Mouse (Mus musculus) frontal cortex, postnatal 25 days (tissue): ENCODE results near the gene Tln2.

Experiments
- DNase-seq, 2 experiments: peaks; one replicate each; pipeline ENCODE4 v3.0.0; 2022; ENCODE audit warnings: low spot score in 2 of 2

The Tln2 gene

DNA sequence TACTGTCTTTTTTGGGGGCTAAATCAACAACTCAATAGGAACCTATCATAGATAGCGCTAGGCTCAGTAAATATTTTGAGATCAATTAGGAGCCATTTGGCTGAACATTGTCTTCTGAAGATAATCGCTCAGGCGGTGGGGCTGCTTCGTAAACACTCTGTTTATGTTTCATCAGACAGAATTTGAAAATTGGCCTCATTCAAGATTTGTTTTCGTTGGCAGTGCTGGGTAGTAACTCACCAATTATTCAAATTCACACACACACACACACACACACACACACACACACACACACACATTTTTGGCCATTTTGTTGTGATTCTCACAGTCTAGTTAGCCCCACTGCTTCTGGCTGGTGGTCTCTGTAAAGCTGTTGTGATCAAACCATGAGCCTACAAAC is 12.9 kb downstream of the Tln2 start:
- no peak for DNase-seq

DNA sequence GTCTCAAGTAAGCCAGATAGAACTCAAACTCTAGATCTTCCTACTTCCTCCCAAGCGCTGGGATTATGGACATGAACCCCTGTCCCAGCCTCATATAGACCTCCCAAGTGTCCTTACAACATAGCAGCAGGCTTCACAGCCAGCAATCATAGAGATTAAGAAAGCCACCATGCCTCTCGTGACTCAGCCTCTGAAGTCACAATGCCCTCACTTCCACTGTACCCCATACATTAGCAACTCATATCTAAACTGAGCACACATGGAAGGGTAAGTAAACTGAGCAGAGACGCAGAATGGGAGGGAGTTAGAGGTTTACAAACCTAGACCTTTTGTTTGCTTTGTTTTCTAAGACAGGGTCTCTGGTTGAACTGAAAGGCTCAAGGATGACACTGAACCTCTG is 13.7 kb downstream of the Tln2 start:
- DNase-seq: no peak

GRCm38 (mm10) chr9:67544783-67545182 is 14.7 kb downstream of the Tln2 start:
- no peak for DNase-seq

DNA sequence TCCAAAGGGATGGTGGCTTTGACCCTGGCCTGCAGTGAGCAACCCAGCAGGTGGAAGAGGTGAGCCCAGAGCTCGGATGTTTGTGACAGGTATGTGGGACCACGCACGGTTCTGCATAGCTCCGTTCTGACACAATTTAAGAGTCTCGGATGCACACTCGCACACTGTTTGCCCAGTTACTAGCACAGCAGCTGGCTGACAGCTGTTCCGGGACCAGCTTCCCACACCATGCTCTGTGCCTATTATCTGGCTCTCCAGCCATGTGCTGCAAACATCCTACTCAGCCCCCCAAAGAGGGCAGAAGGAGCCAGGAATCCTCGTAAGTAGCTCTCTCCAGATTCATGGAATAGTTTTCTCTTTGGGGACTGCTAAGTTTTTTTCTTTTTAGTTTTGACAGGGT is 17.6 kb downstream of the Tln2 start:
- no peak for DNase-seq

- no peak for DNase-seq
These were observed 19.5 kb downstream of the Tln2 start for GRCm38 (mm10) chr9:67539776-67540706.

- no peak for DNase-seq
These were observed 25.1 kb downstream of the Tln2 start for GRCm38 (mm10) chr9:67534420-67534819.

DNA sequence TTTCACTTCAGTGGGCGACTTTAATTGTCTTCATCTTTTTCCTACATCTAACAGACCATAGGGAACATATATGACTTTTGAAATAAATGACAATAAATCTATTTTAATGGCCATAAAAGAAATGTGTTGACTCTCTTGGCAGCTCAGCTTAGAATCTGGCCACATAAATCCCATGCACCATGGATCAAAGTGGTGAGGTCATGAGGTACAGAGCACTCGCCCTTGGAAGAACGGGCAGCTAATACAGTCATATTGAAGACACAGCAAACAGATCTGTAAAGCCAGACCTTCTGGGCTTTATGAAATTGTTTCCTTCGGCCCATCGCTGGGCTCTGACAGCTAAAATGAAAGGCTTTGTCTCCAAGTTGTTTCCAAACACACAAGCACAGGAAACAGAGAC is 26.2 kb downstream of the Tln2 start:
- DNase-seq: no peak

- no peak for DNase-seq
These were observed 26.9 kb downstream of the Tln2 start for GRCm38 (mm10) chr9:67532631-67533030.

GRCm38 (mm10) chr9:67529600-67529999 is 29.9 kb downstream of the Tln2 start:
- no peak for DNase-seq

DNA sequence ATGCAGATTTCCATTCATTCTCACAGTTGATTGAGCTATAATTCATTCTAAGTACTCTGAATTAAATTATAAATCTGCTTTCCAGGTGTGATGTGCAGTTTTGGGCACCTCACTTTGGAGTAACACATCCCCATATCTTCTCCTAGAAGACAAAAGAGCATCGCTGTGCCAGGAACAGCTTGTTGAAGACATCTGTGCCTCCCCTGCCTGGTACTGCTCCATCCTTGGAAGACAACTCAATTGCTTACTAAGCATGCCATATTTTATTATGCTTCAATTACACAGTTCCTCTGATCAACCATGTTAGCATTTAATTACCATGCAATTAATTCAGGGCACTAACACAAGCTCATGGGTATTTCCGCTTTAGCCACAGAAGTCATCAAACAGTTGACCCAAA is 31.8 kb downstream of the Tln2 start:
- no peak for DNase-seq

- DNase-seq: no peak
These were observed 37.8 kb downstream of the Tln2 start for GRCm38 (mm10) chr9:67521736-67522135.

DNA sequence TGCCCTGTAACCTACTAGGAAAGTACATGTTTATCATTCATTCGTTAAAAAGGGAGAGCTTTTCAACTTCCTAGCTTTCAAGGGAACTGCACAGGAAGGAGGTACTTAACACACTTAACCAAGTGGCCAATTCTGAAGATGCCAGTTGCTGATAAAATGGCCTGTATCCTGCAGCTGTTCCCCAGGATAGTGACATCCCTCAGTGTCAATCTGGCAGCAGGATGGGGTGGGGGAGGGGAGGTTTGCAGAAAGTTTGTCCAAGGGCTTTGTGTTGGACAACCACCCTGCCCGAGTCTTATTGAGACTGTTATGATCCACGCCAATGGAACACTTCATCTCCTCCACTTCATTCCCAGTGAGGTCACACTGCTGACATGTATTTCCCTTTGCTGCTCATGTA is 50.0 kb downstream of the Tln2 start:
- DNase-seq: no peak

GRCm38 (mm10) chr9:67504669-67505260 is 54.7 kb downstream of the Tln2 start:
- no peak for DNase-seq

DNA sequence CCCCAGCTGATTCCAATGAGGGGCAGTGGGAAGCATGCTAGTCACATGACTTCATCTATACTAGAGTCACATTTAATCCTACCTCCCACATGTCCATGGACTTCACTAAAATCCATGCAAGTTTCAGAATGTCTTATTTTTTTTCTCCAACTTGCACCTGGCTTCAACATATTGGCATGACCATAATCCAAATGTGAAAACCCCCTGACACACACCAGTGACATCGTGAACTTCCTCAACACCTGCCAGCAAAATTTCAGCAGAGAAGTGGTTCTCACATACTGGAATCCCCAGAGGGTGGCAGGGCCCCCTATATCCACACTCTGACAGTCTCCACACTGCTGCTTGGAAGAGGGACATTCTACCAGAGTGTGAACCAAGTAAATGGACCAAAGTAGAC is 57.7 kb downstream of the Tln2 start:
- DNase-seq: no peak

- no peak for DNase-seq
These were observed 63.1 kb downstream of the Tln2 start for GRCm38 (mm10) chr9:67496368-67496767.

GRCm38 (mm10) chr9:67495350-67495749 is 64.2 kb downstream of the Tln2 start:
- no peak for DNase-seq

- DNase-seq: no peak
These were observed 65.5 kb downstream of the Tln2 start for GRCm38 (mm10) chr9:67493876-67494552.

DNA sequence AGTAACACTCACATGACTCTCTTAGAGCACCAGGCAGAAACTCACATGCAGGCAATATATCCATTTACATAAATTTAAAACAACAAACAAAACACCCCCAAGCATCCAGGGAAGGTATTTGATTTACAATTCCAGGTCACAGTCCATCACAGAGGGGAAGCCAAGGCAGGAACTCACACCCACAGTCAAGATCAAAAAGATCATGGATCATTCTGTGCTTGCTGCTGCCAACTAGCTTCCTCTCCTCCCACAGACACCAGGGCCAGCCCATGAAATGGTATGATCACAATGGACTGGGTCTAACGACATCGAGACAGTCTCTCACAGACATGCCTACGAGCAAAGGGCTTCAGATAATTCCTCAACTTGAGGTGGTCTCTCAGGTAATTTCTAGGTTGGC is 70.1 kb downstream of the Tln2 start:
- no peak for DNase-seq

- no peak for DNase-seq
These were observed 72.9 kb downstream of the Tln2 start for GRCm38 (mm10) chr9:67486621-67487020.

DNA sequence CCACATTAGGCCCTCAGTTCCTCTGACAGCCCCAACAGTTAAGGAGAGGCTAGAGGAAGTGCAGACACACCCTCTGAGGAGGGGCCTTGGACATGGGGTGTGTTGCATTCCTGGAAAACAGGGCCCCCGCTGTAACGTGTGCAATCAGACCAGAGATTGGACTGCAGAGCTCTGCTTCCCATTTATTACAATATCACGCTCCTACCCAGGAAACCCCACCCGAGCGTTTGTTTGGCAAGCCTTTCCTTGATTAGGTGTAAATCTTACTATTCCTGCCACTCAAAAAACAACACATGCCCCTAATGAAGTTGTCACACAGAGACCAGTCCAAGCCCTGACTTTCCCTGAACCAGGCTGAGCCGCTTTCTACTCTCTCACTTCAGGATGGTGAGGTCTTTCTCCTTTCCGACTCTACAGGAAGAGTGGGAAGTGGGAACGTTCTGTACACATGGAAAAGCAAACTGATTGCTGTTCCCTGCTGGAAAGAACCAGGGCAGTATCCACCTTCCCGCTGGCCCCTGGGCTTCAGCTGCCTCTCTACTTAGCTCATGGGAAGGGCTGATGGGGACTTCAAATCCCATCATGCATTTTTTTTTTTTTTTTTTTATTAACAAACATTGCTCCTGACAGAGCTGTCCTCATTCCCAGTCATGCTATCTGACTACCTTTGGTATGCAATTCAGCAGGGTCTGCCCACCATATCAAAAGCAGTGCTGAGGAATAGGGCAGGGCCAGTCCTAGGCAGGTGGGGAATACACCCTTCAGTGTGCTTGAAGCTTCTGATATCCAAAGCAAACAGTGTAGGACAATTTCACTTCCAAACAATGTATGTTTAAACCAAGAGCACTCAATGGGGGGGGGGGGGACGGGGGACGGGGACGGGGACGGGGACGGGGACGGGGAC is 74.1 kb downstream of the Tln2 start:
- no peak for DNase-seq

DNA sequence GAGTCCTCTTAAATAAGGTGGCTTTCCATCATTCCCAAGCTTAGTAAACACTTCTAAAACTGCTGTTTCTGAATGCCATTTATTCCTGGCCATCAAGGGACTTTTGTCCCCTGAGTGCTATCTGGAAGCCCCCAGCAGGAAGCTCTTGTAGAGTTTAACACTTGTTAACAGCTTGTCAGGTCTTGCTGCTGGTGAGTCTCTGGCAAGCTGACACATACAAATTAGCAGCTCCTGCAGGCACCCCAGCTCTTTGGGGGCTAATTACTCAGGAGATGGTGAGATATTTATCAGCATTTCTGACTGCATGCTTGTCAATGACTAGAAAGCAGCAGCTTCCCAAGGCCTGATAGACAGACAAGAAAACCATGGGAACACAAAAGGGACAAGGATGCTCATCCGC is 77.2 kb downstream of the Tln2 start:
- no peak for DNase-seq

- DNase-seq: no peak
These were observed 77.7 kb downstream of the Tln2 start for GRCm38 (mm10) chr9:67481851-67482250.
